Mouse (Mus musculus) layer of hippocampus, postnatal 36 days (tissue): ENCODE measurements at regions not wholly inside any gene's neighbourhood (a gene's known extent, or its start where the extent isn't known, plus 50 kb on each side); places are given as distances from the start of the nearest gene placed in this dataset.
A peak's percentile ranks its signal among the peaks of the same experiment; 100 is the strongest.

Source experiments
- DNase-seq, 2 experiments: peaks; one replicate each; pipeline ENCODE4 v3.0.0; 2022

DNA sequence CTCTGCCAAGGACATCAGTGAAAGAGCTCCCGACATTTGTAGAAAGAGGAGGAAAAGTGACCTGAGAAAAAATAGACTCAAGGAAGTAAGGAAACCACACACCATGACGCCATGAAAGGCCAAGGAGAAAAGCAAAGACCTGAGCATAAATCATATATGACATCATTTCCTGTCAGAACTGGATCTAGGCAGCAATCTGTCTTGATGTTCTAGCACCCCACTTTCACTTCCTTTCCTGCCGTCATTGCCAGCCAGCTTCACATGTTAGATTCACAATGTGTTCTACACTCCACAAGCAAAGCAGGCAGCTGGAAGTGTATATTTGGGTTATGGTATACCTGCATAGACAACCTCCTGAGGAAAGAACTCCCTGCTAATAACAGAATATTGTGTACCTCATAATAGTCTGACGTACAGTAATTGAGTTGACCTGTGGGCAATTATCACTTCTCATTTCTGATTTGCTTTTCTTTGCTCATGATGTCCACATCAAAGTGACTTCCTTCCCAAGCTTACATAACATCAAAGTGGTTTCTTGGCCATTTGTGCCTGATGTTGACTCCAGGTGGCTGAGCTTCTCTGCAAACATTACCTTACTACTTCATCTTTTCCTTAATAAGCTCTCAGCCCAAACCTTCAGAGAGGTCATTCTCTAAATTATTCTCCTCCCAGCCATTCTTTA, 633.6 kb upstream of the Adgrl2 start:
- no peak for DNase-seq

DNA sequence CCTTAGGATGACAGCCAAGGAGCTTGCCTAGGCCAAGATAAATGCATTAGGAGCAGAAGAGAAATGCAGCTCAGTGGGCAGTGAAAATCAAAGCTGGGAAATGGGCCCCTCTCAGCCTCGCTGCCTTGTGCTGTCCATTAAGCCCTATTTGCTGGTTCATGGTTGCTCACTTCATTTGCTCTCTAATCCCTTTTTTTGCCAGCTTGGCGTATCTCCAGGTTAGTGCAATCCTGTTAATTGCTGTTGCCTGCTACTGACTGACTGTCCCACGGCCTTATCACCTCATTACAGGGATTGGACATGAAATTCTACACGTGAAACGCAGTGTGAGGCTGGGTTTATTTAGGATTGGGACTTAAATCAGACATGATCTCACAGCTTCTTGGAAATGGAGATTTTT, 613.5 kb upstream of the Adgrl2 start:
- DNase-seq = no peak

DNA sequence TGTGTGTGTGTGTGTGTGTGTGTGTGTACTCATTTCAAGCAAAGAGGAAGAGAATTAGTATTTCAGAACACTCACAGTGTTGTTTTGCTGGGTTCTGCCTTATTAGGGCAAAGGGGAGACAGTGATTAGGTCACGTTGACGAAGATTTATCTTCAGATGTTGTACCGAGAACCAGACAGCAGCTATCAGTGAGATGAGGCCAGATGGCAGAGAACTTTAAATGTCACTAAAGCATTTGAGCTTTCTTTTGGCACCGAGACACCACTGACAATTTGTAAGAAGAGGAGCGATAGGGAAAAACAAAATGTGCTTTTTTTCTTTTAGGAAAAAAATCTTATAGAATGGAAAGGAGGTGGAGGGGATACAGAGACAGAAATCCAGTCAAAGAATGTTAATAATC, 610.9 kb upstream of the Adgrl2 start:
- DNase-seq = peak; percentile 2 to 3

DNA sequence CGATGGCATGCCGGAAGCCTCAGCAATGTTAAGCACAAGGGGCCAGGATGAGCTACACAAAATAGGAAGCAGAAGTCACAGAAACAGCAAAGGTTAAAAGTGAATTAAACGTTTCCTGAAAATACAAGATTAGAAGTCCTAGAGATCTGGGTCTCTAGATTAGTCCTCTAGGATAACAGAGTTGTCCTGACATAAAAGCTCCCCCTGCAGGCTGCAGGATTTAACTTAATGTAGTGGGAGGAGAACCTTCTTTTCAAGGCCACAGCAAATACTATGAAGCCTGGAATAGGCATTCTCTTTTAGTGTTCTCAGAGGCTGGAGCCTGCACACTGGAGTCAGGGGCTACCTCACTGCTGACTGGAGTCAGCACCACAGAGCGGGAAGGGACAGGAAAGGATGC, 604.1 kb upstream of the Adgrl2 start:
- no peak for DNase-seq

DNA sequence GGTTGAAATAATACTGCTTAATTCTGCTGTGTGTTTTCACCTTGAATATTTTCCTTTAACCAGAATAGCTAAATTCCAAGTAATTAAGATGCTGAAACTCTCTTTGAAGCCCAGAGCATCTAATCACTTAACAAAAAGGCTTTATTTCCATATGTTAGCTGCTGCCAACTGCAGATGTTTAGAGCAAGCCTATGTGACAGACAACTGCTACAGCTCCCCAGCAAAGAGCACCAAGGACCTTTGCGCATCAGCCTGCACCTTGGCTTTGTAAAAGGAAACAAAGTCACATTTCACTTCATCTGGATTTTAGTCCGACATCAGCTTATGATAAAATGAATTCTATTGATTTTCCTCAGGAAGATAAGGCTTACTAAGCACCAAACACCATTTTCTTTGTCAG, 595.4 kb upstream of the Adgrl2 start:
- no peak for DNase-seq

DNA sequence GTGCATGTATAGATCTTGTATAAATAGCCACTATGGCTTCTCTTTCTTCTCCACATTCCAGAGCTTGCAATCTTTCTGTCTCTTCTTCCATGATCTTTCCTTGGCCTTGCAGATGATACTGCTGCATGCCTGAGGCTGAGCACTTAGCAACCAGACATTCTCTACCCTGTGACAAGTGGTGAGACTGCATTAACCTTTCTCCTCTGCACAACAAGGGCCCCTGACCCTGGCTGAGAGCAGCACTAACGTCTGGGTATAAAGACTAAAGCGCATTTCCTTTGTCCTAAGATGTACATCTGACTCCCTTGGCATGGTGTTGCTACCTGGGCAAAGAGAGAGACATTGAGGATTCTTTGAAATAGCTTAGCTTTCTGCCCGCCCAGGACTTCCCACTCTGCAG, 590.8 kb upstream of the Adgrl2 start:
- DNase-seq = no peak

DNA sequence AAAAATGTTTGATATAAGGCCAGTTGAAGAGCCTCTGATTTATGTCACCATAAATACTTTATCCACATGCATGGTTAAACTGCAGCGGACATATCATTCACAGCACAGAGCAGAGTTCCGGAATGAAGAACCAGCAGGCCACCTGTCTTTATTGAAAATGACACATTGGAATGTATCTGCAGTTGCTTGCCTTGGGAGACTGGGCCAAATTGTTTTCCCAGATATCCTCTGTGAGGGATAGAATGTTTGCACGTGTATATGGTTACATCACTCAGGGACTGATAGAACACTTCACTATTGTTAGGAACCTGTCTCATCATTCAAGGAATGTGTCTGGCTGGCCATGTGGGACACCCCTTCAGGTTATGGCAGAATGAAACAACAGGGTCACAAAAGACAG, 585.3 kb upstream of the Adgrl2 start:
- DNase-seq = no peak

DNA sequence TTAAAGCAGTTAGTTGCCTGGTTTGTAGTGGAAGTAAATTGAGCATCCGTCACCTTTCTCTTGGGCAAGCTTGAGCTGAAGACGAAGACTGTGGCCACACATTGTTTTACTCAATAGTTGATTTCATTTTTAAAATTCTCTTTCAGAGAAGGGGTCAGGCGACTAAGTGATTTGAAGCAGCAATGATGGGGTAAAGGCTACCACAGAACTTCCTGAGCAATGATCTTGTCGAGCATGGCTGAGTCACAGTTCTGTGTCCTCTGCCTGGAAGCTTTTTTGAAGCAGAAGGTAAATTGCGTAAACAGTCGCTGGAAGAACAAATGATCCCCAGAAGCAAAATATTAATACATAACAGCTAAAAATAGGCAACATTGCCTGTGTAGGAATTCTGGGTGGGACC, 576.5 kb upstream of the Adgrl2 start:
- no peak for DNase-seq

DNA sequence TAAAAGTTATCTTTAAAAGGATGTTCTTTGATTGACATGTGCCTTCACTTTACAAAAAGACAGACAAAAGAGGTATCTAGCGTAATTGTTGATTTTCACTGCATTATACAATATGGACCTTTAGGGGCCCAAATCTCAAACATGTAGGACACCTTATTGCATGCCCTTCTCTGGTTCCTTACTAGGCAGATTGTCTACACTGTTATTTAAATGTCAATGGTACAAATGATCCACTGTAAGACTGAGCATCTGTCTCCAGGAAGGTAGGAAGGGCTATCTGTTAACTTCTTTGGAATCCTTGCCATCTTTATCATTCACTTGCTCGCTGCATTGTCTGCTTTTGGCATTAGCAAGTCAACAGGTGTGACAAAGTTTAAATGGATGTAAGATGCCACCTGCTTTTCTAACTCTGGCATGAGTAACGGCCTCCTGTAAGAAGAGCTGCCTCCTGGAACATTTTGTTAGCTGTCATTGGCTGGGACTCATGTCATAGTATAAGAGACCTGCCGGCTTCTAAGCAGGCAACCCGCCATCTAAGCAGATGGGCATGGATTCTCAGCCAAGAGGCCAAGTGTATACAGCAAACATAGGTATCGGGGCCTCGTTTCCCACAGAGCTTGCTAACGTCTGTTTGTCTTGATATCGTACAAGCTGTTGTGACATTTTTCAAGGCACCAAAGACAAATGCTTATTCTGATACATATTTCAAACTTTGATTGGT, 560.0 kb upstream of the Adgrl2 start:
- peak; percentile 16 to 33 for DNase-seq

DNA sequence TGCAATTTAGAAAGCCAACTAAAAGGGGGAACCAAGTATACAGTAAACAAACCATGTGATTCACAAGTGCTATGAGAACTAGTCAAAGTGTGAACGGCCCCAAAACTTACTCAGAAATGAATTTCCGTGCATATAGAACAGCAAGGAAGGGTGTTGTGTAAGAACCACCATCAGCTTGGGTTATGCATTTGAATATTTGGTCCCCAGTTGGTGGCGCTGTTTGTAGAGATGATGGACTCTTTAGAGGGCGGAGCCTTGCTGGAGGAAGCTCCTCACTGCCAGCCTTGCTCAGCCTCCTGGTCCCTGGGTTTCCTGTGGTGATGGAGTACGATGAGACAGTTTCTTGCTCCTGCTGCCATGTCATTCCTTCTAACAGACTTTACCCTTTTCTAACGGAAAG, 556.7 kb upstream of the Adgrl2 start:
- no peak for DNase-seq

DNA sequence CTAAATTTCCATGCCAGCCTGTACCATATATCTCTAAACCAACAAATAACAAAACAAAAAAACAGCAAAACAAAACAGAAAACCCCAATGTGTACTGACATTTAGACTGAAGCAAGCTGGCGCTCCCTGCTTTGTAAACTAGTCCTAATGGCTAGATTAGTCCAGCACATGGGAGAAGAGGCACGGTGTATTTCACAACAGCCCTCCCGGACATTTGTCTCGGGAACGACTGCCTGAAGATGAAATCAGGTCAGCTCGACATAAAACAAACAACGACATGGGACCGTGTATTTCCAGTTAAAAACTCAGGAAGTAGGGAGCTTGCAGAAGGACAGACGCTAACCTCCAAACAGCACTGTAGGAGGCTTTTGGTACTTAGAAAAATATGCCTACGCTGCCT, 555.9 kb upstream of the Adgrl2 start:
- DNase-seq = no peak

DNA sequence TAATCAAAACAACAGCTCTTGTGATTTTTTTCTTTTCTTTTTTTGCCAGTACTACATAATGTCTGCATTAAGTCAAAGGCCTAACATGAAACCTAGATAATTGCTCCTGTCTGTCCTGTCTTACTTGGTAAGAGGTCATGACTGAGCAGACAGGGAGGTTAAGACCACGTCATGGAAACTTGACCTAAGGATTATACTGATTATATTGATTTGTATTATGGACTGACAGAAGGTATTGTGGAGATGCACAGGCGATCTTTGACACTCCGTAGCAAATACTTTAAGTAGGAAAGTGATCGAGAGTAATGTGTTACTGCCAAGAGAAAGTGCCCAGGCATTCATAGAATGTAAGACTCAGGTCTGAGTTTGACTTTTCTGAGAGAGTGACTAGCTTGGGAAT, 543.8 kb upstream of the Adgrl2 start:
- DNase-seq = no peak

DNA sequence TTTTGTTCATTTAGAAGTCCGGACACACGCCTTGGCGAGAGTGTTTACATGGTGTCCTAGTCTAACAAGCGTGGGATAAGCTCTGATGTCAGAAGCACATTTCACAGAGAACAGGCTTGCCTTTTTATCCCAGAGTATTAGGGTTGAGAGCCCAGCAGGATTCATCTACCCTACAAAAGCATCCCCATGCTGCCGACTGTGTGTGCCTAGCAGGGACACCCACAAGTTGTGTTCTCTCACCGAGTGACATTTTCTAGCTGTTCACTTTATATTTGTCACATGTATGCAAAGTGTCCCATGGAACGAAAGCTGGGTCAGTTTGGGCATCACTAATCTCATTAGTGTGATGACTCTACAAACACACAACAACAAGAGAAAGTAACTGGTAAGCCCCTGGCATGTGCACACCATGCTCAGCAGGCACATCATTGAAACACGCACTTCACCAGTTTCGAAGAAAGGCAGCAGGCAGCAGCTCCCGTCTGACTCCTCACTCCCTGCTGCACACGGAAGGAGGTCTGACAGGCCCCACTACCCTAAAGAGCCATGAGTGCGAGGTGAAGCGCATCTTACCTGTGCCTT, 539.8 kb upstream of the Adgrl2 start:
- DNase-seq = no peak

DNA sequence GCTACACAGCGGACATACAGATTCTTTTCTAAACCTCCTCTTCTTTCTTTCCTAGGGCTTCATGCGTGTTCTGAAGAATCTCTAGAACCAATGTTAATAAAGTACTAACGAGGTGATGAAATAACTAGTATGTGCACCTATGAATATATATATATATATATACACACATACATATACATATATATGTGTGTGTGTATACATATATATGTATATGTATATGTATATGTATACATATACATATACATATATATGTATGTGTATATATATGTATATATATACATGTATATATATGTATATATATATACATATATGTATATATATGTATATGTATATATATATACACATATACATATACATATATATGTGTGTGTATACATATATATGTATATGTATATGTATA, 536.2 kb upstream of the Adgrl2 start:
- DNase-seq = no peak

DNA sequence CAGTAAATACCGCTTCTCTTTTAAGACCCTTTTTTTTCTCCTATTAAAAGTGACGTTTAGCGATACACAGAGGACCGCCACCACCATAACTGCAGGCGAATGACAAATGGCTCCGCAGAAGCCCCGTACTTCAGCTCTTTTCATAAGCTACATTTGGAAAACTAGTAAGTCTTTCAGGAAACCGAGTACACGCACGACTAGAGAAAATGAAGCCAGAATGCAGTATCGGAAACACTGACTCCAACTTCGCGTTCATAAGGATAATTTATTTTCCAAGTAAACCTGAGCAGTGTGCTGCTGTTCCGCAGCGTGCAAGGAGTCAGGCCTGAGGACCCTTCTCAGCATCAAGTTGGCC, 529.2 kb upstream of the Adgrl2 start:
- DNase-seq = peak in 1 of 2 experiments; percentile 1

DNA sequence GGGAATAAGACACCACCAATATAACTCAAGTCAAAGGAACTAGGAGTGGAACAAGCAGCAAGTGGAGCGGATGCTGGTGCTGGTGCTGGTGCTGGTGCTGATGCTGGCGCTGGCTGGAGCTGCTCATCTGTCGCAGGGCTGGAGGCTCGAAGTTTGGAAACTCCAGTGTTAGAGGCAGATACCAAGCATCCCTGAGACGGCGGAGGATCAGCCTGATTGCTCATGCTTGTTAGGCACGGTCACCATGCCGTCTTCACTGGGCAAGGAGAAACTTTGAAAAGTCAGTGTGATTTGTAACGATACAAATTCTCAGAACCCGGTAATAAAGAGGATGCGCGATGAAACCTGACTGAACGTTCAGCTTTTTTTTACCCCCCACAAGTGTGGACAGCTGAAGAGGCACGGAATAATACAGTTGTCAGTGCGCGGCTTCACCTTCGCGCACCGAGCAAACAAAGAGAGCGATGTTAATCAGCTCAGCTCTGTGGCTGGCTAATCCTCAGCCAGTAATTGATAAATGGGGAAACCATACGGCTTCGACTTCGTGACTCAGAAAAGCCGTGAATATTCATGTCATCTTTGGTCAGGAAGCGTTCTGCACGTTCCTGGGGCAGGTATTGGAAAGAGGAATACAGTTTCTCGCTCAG, 528.7 kb upstream of the Adgrl2 start:
- DNase-seq = peak in 1 of 2 experiments; percentile 4

DNA sequence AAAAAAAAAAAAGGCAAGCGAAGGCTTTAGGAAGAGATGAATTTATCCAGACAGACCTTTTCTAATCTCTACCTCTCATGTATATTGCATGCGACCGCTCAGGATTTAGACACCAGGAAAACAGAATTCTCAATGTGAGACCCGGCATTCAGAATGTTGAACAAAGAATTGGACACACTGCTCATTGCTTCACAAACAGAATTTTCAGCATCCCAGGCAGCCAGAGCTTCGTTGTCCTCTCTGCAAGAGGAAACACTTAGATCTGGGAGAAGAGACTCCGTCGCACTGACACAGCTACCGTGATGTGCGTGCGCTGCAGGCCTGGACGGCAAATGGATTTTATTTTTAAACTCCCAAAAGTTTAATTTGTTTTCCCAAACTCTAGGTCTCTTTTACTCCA, 527.2 kb upstream of the Adgrl2 start:
- no peak for DNase-seq

DNA sequence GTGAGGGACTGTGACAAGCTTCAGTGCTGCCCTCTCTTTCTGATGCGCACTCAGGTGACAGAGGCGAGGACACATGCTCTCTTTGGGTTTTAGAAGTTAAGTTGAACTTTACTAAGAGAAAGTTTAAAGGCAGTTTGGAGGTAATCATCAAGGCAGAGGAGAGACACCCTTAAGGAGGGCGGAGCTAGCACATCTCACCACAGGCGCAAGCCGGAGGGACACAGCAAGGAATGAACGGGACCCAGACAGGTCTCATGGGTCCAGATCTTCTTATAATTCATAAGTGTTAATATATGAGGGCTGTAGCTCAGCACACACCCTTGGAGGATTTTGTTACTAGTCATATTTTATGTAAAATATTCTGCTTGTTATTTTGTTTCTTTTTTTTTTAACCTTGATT, 518.8 kb upstream of the Adgrl2 start:
- no peak for DNase-seq

DNA sequence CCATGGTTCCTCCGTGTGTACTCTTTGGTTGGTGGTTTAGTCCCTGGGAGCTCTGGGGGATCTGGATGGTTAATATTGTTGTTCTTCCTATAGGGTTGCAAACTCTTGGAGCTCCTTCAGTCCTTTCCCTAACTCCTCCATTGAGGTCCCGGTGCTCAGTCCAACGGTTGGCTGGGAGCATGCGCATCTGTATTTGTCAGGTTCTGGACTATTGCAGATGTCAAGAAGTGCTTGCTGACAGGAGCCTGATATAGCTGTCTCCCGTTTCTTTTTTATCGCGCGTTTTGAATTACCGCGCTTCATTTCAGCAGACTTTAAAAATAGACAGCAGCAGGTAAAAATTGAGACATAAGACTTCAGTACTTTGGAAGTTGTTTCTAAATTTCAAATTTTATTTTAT, 518.3 kb upstream of the Adgrl2 start:
- DNase-seq = no peak

DNA sequence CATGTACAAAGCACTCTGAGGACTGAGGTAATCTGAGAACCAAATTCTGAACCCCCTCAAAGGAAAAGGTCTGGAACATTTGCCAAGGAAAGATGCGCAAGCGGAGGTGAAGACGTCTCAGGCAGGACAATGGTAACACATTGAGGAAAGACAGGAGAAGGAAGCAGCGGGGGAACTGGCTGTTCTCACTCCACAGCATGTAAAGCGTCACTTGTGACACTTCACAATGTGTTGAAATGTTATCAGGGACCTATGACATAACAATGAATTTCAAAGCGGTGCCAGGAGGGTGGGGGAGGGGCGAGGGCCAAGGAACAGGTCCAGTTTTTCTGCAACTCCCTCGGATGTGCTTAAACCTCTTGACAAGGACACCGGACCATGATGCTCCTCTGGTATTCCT, 515.3 kb upstream of the Adgrl2 start:
- DNase-seq = no peak

DNA sequence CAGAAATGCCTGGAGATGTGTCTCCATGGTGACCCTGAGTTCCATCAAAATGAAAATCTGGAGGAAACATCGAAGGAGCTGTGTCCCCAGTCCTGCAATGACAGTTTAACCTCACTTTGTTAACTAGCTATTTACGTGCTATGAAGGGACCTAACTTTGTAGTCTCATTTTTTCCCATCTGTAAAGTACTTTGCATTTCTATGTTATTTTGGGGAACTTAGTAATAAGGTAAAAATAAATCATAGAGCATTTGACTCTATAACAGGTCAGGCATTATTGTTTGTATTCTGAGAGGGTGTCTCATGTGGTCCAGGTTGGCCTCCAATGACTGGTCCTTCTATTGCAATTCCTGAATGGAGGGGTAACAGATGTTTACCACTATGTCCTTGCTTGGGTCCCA, 513.6 kb upstream of the Adgrl2 start:
- no peak for DNase-seq

DNA sequence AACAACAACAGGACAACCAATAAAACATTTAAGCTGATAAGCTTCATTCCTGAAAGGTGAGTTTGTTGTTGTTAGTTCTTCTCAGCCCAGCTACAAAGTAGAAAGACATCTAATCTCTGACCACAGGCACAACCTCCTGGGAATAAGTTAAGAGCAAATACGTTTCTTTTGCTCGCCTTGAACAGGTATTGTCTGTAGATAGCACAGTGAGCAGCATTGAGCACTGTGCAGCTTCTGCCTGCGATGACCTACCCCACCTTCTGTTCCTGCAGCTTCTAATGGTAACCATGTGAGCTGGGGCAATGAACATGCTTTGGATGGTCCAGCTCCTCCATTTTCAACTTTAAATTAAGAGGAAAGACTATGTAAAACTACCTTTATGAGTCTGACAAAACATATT, 509.8 kb upstream of the Adgrl2 start:
- no peak for DNase-seq

DNA sequence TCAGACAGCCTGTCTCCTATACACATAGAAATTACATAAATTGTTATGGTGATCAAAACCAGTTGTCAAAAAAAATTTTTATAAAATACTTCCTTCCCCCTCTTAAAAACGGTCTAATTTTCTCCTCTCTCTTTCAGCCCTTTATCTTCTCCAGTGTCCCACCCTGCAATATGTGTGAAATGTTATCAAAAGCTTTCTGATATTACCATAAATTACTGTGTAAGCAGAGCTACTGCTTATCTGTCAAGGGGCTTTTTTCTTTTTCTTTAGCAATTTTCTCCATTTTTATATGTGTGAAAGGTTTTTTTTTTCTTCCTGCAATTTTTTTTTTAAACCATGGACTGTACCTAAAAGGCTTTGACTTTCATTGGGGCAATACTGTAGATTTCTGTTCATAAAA, 508.4 kb upstream of the Adgrl2 start:
- DNase-seq = no peak
